Mouse (Mus musculus): Measurements from ENCODE around the gene Gm20388.

The Gm20388 gene

GRCm38 (mm10) chr8:120184850-120185792 is 274.5 kb downstream of the Gm20388 start:
- intact Hi-C loops (cut with DNase I) = loop anchor here (5.0 kb wide), 1 partner anchor 47 kb away; no protein-coding TSS in a partner anchor

GRCm38 (mm10) chr8:120186454-120186853 is 275.8 kb downstream of the Gm20388 start:
- intact Hi-C loops (cut with DNase I) = no loop called here

GRCm38 (mm10) chr8:120188510-120188909 is 277.9 kb downstream of the Gm20388 start:
- intact Hi-C loops (cut with DNase I) = no loop called here

GRCm38 (mm10) chr8:120189440-120189839 is 278.8 kb downstream of the Gm20388 start:
- intact Hi-C loops (cut with DNase I) = no loop called here

- intact Hi-C loops (cut with DNase I) = no loop called here
These were observed 279.6 kb downstream of the Gm20388 start for GRCm38 (mm10) chr8:120190107-120190809.

GRCm38 (mm10) chr8:120190810-120191413 is 280.3 kb downstream of the Gm20388 start:
- intact Hi-C loops (cut with DNase I) = no loop called here

- intact Hi-C loops (cut with DNase I) = no loop called here
These were observed 281.0 kb downstream of the Gm20388 start for GRCm38 (mm10) chr8:120191633-120192032.

GRCm38 (mm10) chr8:120192118-120192517 is 281.5 kb downstream of the Gm20388 start:
- intact Hi-C loops (cut with DNase I) = no loop called here

GRCm38 (mm10) chr8:120201351-120201750 is 290.7 kb downstream of the Gm20388 start:
- intact Hi-C loops (cut with DNase I) = no loop called here

- intact Hi-C loops (cut with DNase I) = no loop called here
These were observed 291.9 kb downstream of the Gm20388 start for GRCm38 (mm10) chr8:120202546-120202945.

GRCm38 (mm10) chr8:120204736-120205360 is 294.2 kb downstream of the Gm20388 start:
- intact Hi-C loops (cut with DNase I) = no loop called here

- intact Hi-C loops (cut with DNase I) = no loop called here
These were observed 295.3 kb downstream of the Gm20388 start for GRCm38 (mm10) chr8:120205916-120206315.

GRCm38 (mm10) chr8:120207364-120207763 is 296.7 kb downstream of the Gm20388 start:
- intact Hi-C loops (cut with DNase I) = no loop called here

GRCm38 (mm10) chr8:120208113-120208512 is 297.5 kb downstream of the Gm20388 start:
- intact Hi-C loops (cut with DNase I) = no loop called here

GRCm38 (mm10) chr8:120211345-120211744 is 300.7 kb downstream of the Gm20388 start:
- intact Hi-C loops (cut with DNase I) = loop anchor here (5.0 kb wide), 1 partner anchor 34 kb away; the partner anchor contains the start of gene Fam92b

GRCm38 (mm10) chr8:120212596-120212995 is 302.0 kb downstream of the Gm20388 start:
- intact Hi-C loops (cut with DNase I) = loop anchor here (5.0 kb wide), 1 partner anchor 35 kb away; the partner anchor contains the start of gene Fam92b

GRCm38 (mm10) chr8:120213229-120213628 is 302.6 kb downstream of the Gm20388 start:
- intact Hi-C loops (cut with DNase I) = loop anchor here (5.0 kb wide), 1 partner anchor 36 kb away; the partner anchor contains the start of gene Fam92b

GRCm38 (mm10) chr8:120213939-120214338 is 303.3 kb downstream of the Gm20388 start:
- intact Hi-C loops (cut with DNase I) = loop anchor here (5.0 kb wide), 1 partner anchor 37 kb away; the partner anchor contains the start of gene Fam92b

GRCm38 (mm10) chr8:120215416-120216141 is 304.9 kb downstream of the Gm20388 start:
- intact Hi-C loops (cut with DNase I) = no loop called here

All from adrenal gland (tissue).